Mouse (Mus musculus): ENCODE measurements around the gene Gm12845. TPM values are rescaled to one million over a fixed set of nuclear protein-coding genes. Genes with fewer than 3 reads are reported as not detected.
"Not testable (repeated sequence)": the region's sequence is repeated elsewhere in the genome, so short reads cannot be mapped to it uniquely, and the experiment has no call there.

Gene Gm12845
- polyA plus RNA-seq, 1 experiment from 2014 or later = not detected

GRCm38 (mm10) chr4:117708780-117709550 is 15.2 kb upstream of the Gm12845 start:
- H3K4me2 ChIP-seq (ENCODE audit: low read depth, severe bottlenecking) = no peak overlapping the region
- no peaks in the 10 kb centered on the region for H3K9me3 ChIP-seq (ENCODE audit: control insufficient read depth, low read length)
- no peaks in the 10 kb centered on the region for H3K4me1 ChIP-seq (ENCODE audit: control insufficient read depth, insufficient read depth, low read length)
- no peaks in the 10 kb centered on the region for H3K36me3 ChIP-seq (ENCODE audit: control insufficient read depth, insufficient read depth, low read length)
- H3K27me3 ChIP-seq (ENCODE audit: control insufficient read depth, insufficient read depth, low read length) = no peaks in the 10 kb centered on the region
- no peak for DNase-seq (ENCODE audit: low spot score)
- WGBS = 85% methylated on average over 3 of the region's 3 CpGs
- no peak for ATAC-seq (ENCODE audit: insufficient number of reproducible peaks, low FRiP score, low TSS enrichment, low read depth)
- no peak overlapping the region for H3K27ac ChIP-seq (replicated peaks; ENCODE audit: low read depth, low read length)
- no peak overlapping the region for H3K4me3 ChIP-seq (ENCODE audit: low read depth, low read length)
- H3K9ac ChIP-seq (ENCODE audit: low read length) = no peak overlapping the region

- Histone ChIP-seq H3K4me2 (ENCODE audit: low read depth, severe bottlenecking) (no peak overlapping the region), H3K9me3 (ENCODE audit: control insufficient read depth, low read length) (no peaks in the 10 kb centered on the region), H3K9ac (ENCODE audit: low read length) (no peak overlapping the region), H3K27ac (replicated peaks; ENCODE audit: low read depth, low read length) (no peak overlapping the region), H3K4me1 (ENCODE audit: control insufficient read depth, insufficient read depth, low read length) (no peaks in the 10 kb centered on the region), H3K27me3 (ENCODE audit: control insufficient read depth, insufficient read depth, low read length) (no peaks in the 10 kb centered on the region), H3K36me3 (ENCODE audit: control insufficient read depth, insufficient read depth, low read length) (no peaks in the 10 kb centered on the region), H3K4me3 (ENCODE audit: low read depth, low read length) (no peak overlapping the region)
- ATAC-seq (ENCODE audit: insufficient number of reproducible peaks, low FRiP score, low TSS enrichment, low read depth) = no peak
- no peak for DNase-seq (ENCODE audit: low spot score)
- WGBS = 81% methylated on average over 3 of the region's 3 CpGs
These were observed 11.9 kb upstream of the Gm12845 start for GRCm38 (mm10) chr4:117712314-117712713.

- Histone ChIP-seq H3K4me1 (ENCODE audit: control insufficient read depth, insufficient read depth, low read length) (no peaks in the 10 kb centered on the region), H3K9me3 (ENCODE audit: control insufficient read depth, low read length) (no peaks in the 10 kb centered on the region), H3K4me2 (ENCODE audit: low read depth, severe bottlenecking) (no peak overlapping the region), H3K27ac (replicated peaks; ENCODE audit: low read depth, low read length) (no peak overlapping the region), H3K9ac (ENCODE audit: low read length) (no peak overlapping the region), H3K36me3 (ENCODE audit: control insufficient read depth, insufficient read depth, low read length) (no peaks in the 10 kb centered on the region), H3K4me3 (ENCODE audit: low read depth, low read length) (no peak overlapping the region), H3K27me3 (ENCODE audit: control insufficient read depth, insufficient read depth, low read length) (no peaks in the 10 kb centered on the region)
- DNase-seq (ENCODE audit: low spot score) (no peak), ATAC-seq (ENCODE audit: insufficient number of reproducible peaks, low FRiP score, low TSS enrichment, low read depth) (no peak)
- 79% methylated on average over 6 of the region's 6 CpGs for WGBS
These were observed 10.7 kb upstream of the Gm12845 start for GRCm38 (mm10) chr4:117713303-117714098.

GRCm38 (mm10) chr4:117731926-117732325 is 7.7 kb downstream of the Gm12845 start:
- Histone ChIP-seq H3K4me3 (ENCODE audit: low read depth, low read length) (no peak overlapping the region), H3K27me3 (ENCODE audit: control insufficient read depth, insufficient read depth, low read length) (no peaks in the 10 kb centered on the region), H3K9me3 (ENCODE audit: control insufficient read depth, low read length) (no peaks in the 10 kb centered on the region), H3K4me2 (ENCODE audit: low read depth, severe bottlenecking) (no peak overlapping the region), H3K4me1 (ENCODE audit: control insufficient read depth, insufficient read depth, low read length) (no peaks in the 10 kb centered on the region), H3K9ac (ENCODE audit: low read length) (no peak overlapping the region), H3K27ac (replicated peaks; ENCODE audit: low read depth, low read length) (no peak overlapping the region), H3K36me3 (ENCODE audit: control insufficient read depth, insufficient read depth, low read length) (no peaks in the 10 kb centered on the region)
- DNase-seq (ENCODE audit: low spot score) (no peak), ATAC-seq (ENCODE audit: insufficient number of reproducible peaks, low FRiP score, low TSS enrichment, low read depth) (no peak)
- WGBS = 79% methylated on average over 3 of the region's 3 CpGs

- no peak overlapping the region for H3K4me2 ChIP-seq (ENCODE audit: low read depth, severe bottlenecking)
- no peak for ATAC-seq (ENCODE audit: insufficient number of reproducible peaks, low FRiP score, low TSS enrichment, low read depth)
- 41% methylated on average over 8 of the region's 8 CpGs for WGBS
- H3K9ac ChIP-seq (ENCODE audit: low read length) = no peak overlapping the region
- no peaks in the 10 kb centered on the region for H3K27me3 ChIP-seq (ENCODE audit: control insufficient read depth, insufficient read depth, low read length)
- no peak overlapping the region for H3K4me3 ChIP-seq (ENCODE audit: low read depth, low read length)
- peak; percentile 49 for DNase-seq (ENCODE audit: low spot score)
- H3K36me3 ChIP-seq (ENCODE audit: control insufficient read depth, insufficient read depth, low read length) = no peaks in the 10 kb centered on the region
- H3K9me3 ChIP-seq (ENCODE audit: control insufficient read depth, low read length) = no peaks in the 10 kb centered on the region
- no peak overlapping the region for H3K27ac ChIP-seq (replicated peaks; ENCODE audit: low read depth, low read length)
- no peaks in the 10 kb centered on the region for H3K4me1 ChIP-seq (ENCODE audit: control insufficient read depth, insufficient read depth, low read length)
These were observed 13.3 kb downstream of the Gm12845 start for GRCm38 (mm10) chr4:117737559-117737958.

GRCm38 (mm10) chr4:117752469-117752868 is 28.3 kb downstream of the Gm12845 start:
- not testable (repeated sequence) for H3K27me3 ChIP-seq (ENCODE audit: control insufficient read depth, insufficient read depth, low read length); H3K27ac ChIP-seq (replicated peaks; ENCODE audit: low read depth, low read length); H3K36me3 ChIP-seq (ENCODE audit: control insufficient read depth, insufficient read depth, low read length); H3K9ac ChIP-seq (ENCODE audit: low read length); H3K9me3 ChIP-seq (ENCODE audit: control insufficient read depth, low read length); H3K4me2 ChIP-seq (ENCODE audit: low read depth, severe bottlenecking); H3K4me1 ChIP-seq (ENCODE audit: control insufficient read depth, insufficient read depth, low read length); H3K4me3 ChIP-seq (ENCODE audit: low read depth, low read length); ATAC-seq (ENCODE audit: insufficient number of reproducible peaks, low FRiP score, low TSS enrichment, low read depth); DNase-seq (ENCODE audit: low spot score)
- WGBS = 83% methylated on average over 5 of the region's 5 CpGs

GRCm38 (mm10) chr4:117760151-117760550 is 35.9 kb downstream of the Gm12845 start:
- no peak overlapping the region for H3K9ac ChIP-seq (ENCODE audit: low read length)
- H3K4me1 ChIP-seq (ENCODE audit: control insufficient read depth, insufficient read depth, low read length) = no peaks in the 10 kb centered on the region
- H3K27me3 ChIP-seq (ENCODE audit: control insufficient read depth, insufficient read depth, low read length) = no peaks in the 10 kb centered on the region
- H3K36me3 ChIP-seq (ENCODE audit: control insufficient read depth, insufficient read depth, low read length) = no peaks in the 10 kb centered on the region
- H3K4me2 ChIP-seq (ENCODE audit: low read depth, severe bottlenecking) = no peak overlapping the region
- no peak overlapping the region for H3K27ac ChIP-seq (replicated peaks; ENCODE audit: low read depth, low read length)
- no peaks in the 10 kb centered on the region for H3K9me3 ChIP-seq (ENCODE audit: control insufficient read depth, low read length)
- H3K4me3 ChIP-seq (ENCODE audit: low read depth, low read length) = no peak overlapping the region
- ATAC-seq (ENCODE audit: insufficient number of reproducible peaks, low FRiP score, low TSS enrichment, low read depth) (no peak), DNase-seq (ENCODE audit: low spot score) (no peak)
- 94% methylated on average over 5 of the region's 5 CpGs for WGBS

GRCm38 (mm10) chr4:117765416-117765815 is 41.2 kb downstream of the Gm12845 start, which contains the start of gene Klf17:
Gene Klf17 (minus strand): TSS chr4:117765648.
- Histone ChIP-seq H3K9me3 (ENCODE audit: control insufficient read depth, low read length) (no peaks in the 10 kb centered on the region), H3K4me3 (ENCODE audit: low read depth, low read length) (no peak within 1 kb of the TSS), H3K27ac (replicated peaks; ENCODE audit: low read depth, low read length) (no peak within 1 kb of the TSS), H3K36me3 (ENCODE audit: control insufficient read depth, insufficient read depth, low read length) (no peaks in the 10 kb centered on the region), H3K4me2 (ENCODE audit: low read depth, severe bottlenecking) (no peak within 1 kb of the TSS), H3K27me3 (ENCODE audit: control insufficient read depth, insufficient read depth, low read length) (no peaks in the 10 kb centered on the region), H3K9ac (ENCODE audit: low read length) (no peak within 1 kb of the TSS), H3K4me1 (ENCODE audit: control insufficient read depth, insufficient read depth, low read length) (no peaks in the 10 kb centered on the region)
- WGBS = 74% methylated on average over 11 of the region's 12 CpGs
- ATAC-seq (ENCODE audit: insufficient number of reproducible peaks, low FRiP score, low TSS enrichment, low read depth) (no peak), DNase-seq (ENCODE audit: low spot score) (no peak)

All from limb, embryonic 11.5 days (tissue).